Mouse (Mus musculus) liver, embryonic 14.5 days (tissue): ENCODE data around the gene Fbxo33. TPM values are rescaled to one million over a fixed set of nuclear protein-coding genes. Genes with fewer than 3 reads are reported as not detected.

ENCODE experiments used
- ATAC-seq: fragments of 200-750 bp; cut with Nextera tagmentation; 2 replicates; pipeline ENCODE4 v1.8.0; 2017; ENCODE audit warnings: moderate number of reproducible peaks, mild to moderate bottlenecking, moderate library complexity; ENCODE audit not compliant: insufficient read depth
- DNase-seq, 3 experiments: peaks; one replicate each; pipeline ENCODE4 v3.0.0-alpha.2; 2012 to 2013; ENCODE audit warnings: low read depth in 3 of 3, low spot score in 3 of 3
- H3K27ac ChIP-seq: fragments of 300-500 bp; sonication (generic); 2 replicates; pipeline ENCODE4 v1.5.1; 2014; ENCODE audit warnings: moderate library complexity, mild to moderate bottlenecking, control low read depth, inconsistent platforms
- H3K27me3 ChIP-seq: fragments of 300-500 bp; sonication (generic); 2 replicates; pipeline ENCODE4 v1.6.1; 2014; ENCODE audit warnings: mild to moderate bottlenecking, low read length, moderate library complexity; ENCODE audit not compliant: control insufficient read depth, insufficient read depth
- H3K36me3 ChIP-seq: fragments of 300-500 bp; sonication (generic); replicated peaks from 2 replicates; pipeline ENCODE4 v1.6.1; 2014; ENCODE audit warnings: low read depth; ENCODE audit not compliant: control insufficient read depth, insufficient read depth
- H3K4me1 ChIP-seq, 2 experiments: fragments of 200-500 bp in 1 of 2; fragments of 300-500 bp in 1 of 2; sonication (generic) in 1 of 2; replicated peaks; 2 replicates each; pipeline ENCODE4 v1.6.1; 2012 to 2014; ENCODE audit warnings: antibody characterized with exemption in 1 of 2, inconsistent platforms in 1 of 2, low read length in 1 of 2; ENCODE audit not compliant: control insufficient read depth in 2 of 2, insufficient read depth in 2 of 2
- H3K4me2 ChIP-seq: fragments of 300-500 bp; sonication (generic); 2 replicates; pipeline ENCODE4 v1.6.1; 2014; ENCODE audit warnings: low read depth, mild to moderate bottlenecking, control low read depth, moderate library complexity
- H3K4me3 ChIP-seq, 2 experiments: fragments of 200-500 bp in 1 of 2; fragments of 300-500 bp in 1 of 2; sonication (generic) in 1 of 2; 2 replicates each; pipeline ENCODE4 v1.5.1; 2012 to 2014; ENCODE audit warnings: low read depth in 2 of 2, low read length in 2 of 2, mild to moderate bottlenecking in 2 of 2, control low read depth in 1 of 2, inconsistent platforms in 1 of 2, moderate library complexity in 1 of 2; ENCODE audit not compliant: insufficient read depth in 1 of 2
- H3K9ac ChIP-seq: fragments of 300-500 bp; sonication (generic); replicated peaks from 2 replicates; pipeline ENCODE4 v1.6.1; 2014; ENCODE audit warnings: mild to moderate bottlenecking, control low read depth, moderate library complexity
- H3K9me3 ChIP-seq: fragments of 300-500 bp; sonication (generic); 2 replicates; pipeline ENCODE4 v1.6.1; 2016; ENCODE audit warnings: low read length, mixed read lengths; ENCODE audit not compliant: control insufficient read depth
- CTCF ChIP-seq: IDR thresholded peaks from 2 replicates; pipeline ENCODE4 v1.5.1; 2016; ENCODE audit warnings: antibody characterized with exemption, low read depth, control low read depth
- EP300 ChIP-seq: IDR thresholded peaks from 2 replicates; pipeline ENCODE4 v1.6.1; 2016; ENCODE audit warnings: antibody characterized with exemption, low read depth
- WGBS: fragments of 180-500 bp; shearing (Covaris S2); extraction: QIAGEN DNeasy Blood & Tissue Kit; methylation state at CpG from one replicate; pipeline ENCODE4 v1.1.7; 2014; ENCODE audit not compliant: insufficient replicate concordance; 5-methylcytosine and 5-hydroxymethylcytosine counted together
- microRNA-seq: library from miRNA; unstranded; fragments of <30 nt; microRNA quantifications from one replicate; pipeline ENCODE4, GENCODE M21; 2016
- polyA plus RNA-seq, 2 experiments: library from polyadenylated mRNA; depleted of rRNA in 1 of 2; stranded (reverse) in 1 of 2; unstranded in 1 of 2; fragments of >200 nt; fragmentation: Nextera tagmentation in 1 of 2; extraction: Ambion mirVana in 1 of 2; gene quantifications; 2 replicates each; pipeline versions ENCODE4 v1.2.1 to v1.2.3; 2012 to 2014

The Fbxo33 gene
- polyA plus RNA-seq, 2 experiments: 7.7 to 11.1 TPM

GRCm38 (mm10) chr12:59162797-59163196, 56.7 kb downstream of the Fbxo33 start:
- no peak overlapping the region for H3K4me3 ChIP-seq
- H3K9ac ChIP-seq: no peak overlapping the region
- WGBS: 64% methylated on average over 2 of the region's 2 CpGs
- H3K27ac ChIP-seq: no peak overlapping the region
- no peak overlapping the region for H3K4me2 ChIP-seq
- peaks cover 22% of the 10 kb centered on the region for H3K36me3 ChIP-seq
- no peaks in the 10 kb centered on the region for H3K27me3 ChIP-seq
- ATAC-seq: no peak
- no peak for TF ChIP-seq CTCF
- TF ChIP-seq EP300: no peak
- H3K9me3 ChIP-seq: no peaks in the 10 kb centered on the region
- peaks cover 2 to 4% of the 10 kb centered on the region in 2 experiments; a peak in 1 of 4 replicates for H3K4me1 ChIP-seq
- DNase-seq: no peak

GRCm38 (mm10) chr12:59161091-59161490, 58.4 kb downstream of the Fbxo33 start:
- H3K4me3 ChIP-seq: no peak overlapping the region
- TF ChIP-seq CTCF (no peak), EP300 (no peak)
- no peak overlapping the region for H3K4me2 ChIP-seq
- 59% methylated on average over 2 of the region's 2 CpGs for WGBS
- no peak overlapping the region for H3K9ac ChIP-seq
- DNase-seq: no peak
- H3K27me3 ChIP-seq: no peaks in the 10 kb centered on the region
- H3K9me3 ChIP-seq: no peaks in the 10 kb centered on the region
- peaks cover 27% of the 10 kb centered on the region for H3K36me3 ChIP-seq
- H3K4me1 ChIP-seq: peaks cover 2 to 4% of the 10 kb centered on the region in 2 experiments; a peak in 1 of 4 replicates
- ATAC-seq: no peak
- no peak overlapping the region for H3K27ac ChIP-seq

Small RNA genes lying within 50 kb of the gene (microRNA-seq; reads per million reads assigned to microRNA genes)
- not detected for gene Gm27284

Other genes with a start within 250 kb of the Fbxo33 start
- gene Sec23a, start 207.7 kb downstream of the Fbxo33 start, polyA plus RNA-seq (2012; rRNA removed): 8.0 and 10.6 TPM in 2 replicates
- 23.7 and 25.1 TPM in 2 replicates for gene Sec23a, start 207.7 kb downstream of the Fbxo33 start, polyA plus RNA-seq (2014; fragmentation: Nextera tagmentation; extraction: Ambion mirVana)
- gene Gemin2, start 206.3 kb downstream of the Fbxo33 start, polyA plus RNA-seq (2012; rRNA removed): 7.6 and 10.2 TPM in 2 replicates
- 14.3 and 14.5 TPM in 2 replicates for gene Gemin2, start 206.3 kb downstream of the Fbxo33 start, polyA plus RNA-seq (2014; fragmentation: Nextera tagmentation; extraction: Ambion mirVana)
- gene Trappc6b, start 158.3 kb downstream of the Fbxo33 start, polyA plus RNA-seq (2012; rRNA removed): 26.8 and 36.4 TPM in 2 replicates
- gene Trappc6b, start 158.3 kb downstream of the Fbxo33 start, polyA plus RNA-seq (2014; fragmentation: Nextera tagmentation; extraction: Ambion mirVana): 32.3 and 34.3 TPM in 2 replicates
- 19.2 and 43.8 TPM in 2 replicates for gene Pnn, start 152.8 kb downstream of the Fbxo33 start, polyA plus RNA-seq (2012; rRNA removed)
- 27.3 and 29.9 TPM in 2 replicates for gene Pnn, start 152.8 kb downstream of the Fbxo33 start, polyA plus RNA-seq (2014; fragmentation: Nextera tagmentation; extraction: Ambion mirVana)
- gene Mia2, start 123.9 kb downstream of the Fbxo33 start, polyA plus RNA-seq (2012; rRNA removed): 26.9 and 31.7 TPM in 2 replicates
- 42.6 and 43.4 TPM in 2 replicates for gene Mia2, start 123.9 kb downstream of the Fbxo33 start, polyA plus RNA-seq (2014; fragmentation: Nextera tagmentation; extraction: Ambion mirVana)